Mouse (Mus musculus) hematopoietic stem cell, adult 5-6 weeks (primary cell): ENCODE data around the gene Rad54l2. TPM values are rescaled to one million over a fixed set of nuclear protein-coding genes. Genes with fewer than 3 reads are reported as not detected.
A peak's percentile ranks its signal among the peaks of the same experiment; 100 is the strongest.

ENCODE experiments used
- ATAC-seq, 2 experiments: fragments of 125-278 bp in 1 of 2; replicated peaks in 1 of 2; 2 replicates each; pipeline ENCODE4 v1.8.0; 2016 to 2017; ENCODE audit warnings: inconsistent platforms in 2 of 2, mild to moderate bottlenecking in 2 of 2, moderate number of reproducible peaks in 2 of 2, low read depth in 1 of 2, moderate TSS enrichment in 1 of 2; ENCODE audit not compliant: low FRiP score in 2 of 2, poor library complexity in 2 of 2, severe bottlenecking in 2 of 2, insufficient read depth in 1 of 2, low TSS enrichment in 1 of 2
- total RNA-seq: library from RNA; stranded (forward); fragments of 172-1452, 232-1000 nt; gene quantifications from 2 replicates; pipeline ENCODE4 v1.2.3, GENCODE M21; 2017

Gene Rad54l2
- total RNA-seq, 1 experiment from 2014 or later: 16.6 TPM

DNA sequence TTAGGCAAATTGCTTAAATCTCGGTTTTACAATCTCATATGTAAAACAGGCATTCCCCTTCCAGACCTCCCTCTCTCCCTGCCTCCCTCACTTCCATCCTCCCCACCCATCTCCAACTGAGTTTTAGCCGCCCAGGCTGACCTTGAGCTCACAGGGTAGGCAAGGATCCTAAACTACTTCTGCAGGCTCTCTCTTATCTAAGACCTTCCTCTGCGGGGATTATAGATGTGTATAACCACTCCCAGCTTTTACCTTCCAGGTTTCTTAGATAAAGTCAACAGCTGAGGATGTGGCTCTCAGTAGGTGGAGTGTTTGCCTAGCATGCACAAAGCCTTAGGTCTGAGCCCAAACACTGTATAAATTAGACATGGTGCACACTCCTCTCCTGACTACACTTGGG is 18.8 kb downstream of the Rad54l2 start:
- no peak for ATAC-seq

DNA sequence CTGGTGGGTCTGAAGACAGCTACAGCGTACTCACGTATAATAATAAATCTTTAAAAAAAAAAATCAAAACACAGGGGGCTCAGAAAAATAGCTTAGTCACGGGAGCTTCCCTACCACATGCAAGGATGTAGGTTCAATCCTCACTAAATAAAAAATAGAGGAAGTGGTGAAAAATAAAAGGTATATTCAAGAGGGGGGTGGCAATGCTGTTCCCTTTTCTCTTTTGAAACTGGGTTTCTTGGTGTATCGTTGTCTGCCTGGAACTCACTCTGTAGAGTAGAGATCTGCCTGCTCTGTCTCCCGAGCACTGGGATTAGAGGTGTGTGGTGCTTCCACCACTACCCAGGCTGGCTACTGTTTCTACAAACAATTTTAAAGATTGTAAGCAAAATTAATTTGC is 19.2 kb downstream of the Rad54l2 start:
- ATAC-seq: peak in 1 of 2 experiments; percentile 46; a peak in 1 of 4 replicates

DNA sequence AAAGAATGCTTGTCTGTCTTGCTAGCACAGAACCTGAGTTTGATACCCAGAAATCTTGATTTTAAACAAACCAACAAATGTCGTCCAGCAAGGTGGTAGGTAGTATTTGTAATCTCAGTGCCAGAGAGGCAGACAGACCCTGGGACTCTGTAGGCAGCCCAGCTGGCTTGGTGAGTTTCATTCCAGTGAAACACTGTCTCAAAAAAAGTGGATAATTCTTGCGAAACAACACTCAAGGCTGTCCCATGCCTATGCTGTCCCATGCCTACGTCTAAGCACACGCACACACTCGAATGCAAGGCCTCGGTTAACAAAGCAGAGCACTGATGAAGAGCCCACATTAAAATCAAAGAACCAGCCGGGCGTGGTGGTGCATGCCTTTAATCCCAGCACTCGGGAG is 32.6 kb downstream of the Rad54l2 start:
- ATAC-seq: no peak

DNA sequence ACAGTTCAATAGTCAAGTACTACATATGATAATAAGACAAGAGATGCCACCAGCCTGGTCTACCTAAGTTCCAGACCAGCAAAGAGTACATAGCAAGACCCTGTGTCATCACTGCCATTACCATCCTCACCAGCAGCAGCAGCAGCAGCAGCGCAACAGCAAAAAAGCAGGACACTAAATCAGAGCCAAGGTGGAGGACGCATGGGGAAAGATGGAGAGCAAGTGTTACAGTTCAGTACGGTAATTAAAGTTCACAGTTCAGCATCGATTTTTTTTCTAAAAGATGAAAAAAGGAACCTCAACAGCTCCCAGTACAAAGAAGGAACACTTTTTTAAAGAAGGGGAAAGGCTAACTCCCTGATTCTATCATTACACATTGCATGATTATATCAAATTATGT is 33.2 kb downstream of the Rad54l2 start:
- no peak for ATAC-seq

DNA sequence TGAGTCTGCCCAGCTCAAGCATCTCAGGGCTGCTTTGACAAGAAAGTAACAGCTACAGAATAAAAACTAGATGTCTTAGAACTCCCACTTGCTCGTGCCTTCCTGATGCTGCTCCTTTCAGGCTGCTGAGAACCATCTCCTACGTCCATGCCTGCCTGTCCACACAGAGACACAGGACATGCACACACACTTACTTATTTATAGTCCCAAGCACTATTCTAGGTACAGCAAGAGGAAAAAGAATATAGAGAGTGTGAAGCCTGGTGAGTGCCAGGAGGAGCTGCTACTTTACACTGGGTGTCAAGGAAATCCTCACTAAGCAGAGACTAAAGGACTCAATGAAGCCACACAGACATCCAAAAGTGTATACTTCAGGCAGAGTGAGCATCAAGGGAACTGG is 34.7 kb downstream of the Rad54l2 start:
- no peak for ATAC-seq

DNA sequence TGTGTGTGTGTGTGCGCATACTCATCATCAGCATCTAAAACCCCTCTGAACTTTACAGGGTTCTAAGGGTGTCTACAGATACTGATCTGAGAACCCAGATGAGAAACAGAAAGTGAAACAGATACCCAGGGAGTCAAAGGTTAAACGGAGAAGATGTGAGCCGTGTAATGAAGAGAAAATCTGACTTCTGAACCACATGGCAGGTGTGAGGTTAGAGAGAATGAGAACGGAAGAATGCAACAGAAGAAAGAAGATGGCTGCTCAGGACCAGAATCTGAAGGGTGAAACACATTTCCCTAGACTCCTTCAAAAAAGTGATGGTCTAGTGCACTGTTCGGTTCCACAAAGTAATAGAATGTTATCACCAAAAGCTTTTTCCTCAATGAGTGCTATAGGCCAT is 36.9 kb downstream of the Rad54l2 start:
- ATAC-seq: no peak

DNA sequence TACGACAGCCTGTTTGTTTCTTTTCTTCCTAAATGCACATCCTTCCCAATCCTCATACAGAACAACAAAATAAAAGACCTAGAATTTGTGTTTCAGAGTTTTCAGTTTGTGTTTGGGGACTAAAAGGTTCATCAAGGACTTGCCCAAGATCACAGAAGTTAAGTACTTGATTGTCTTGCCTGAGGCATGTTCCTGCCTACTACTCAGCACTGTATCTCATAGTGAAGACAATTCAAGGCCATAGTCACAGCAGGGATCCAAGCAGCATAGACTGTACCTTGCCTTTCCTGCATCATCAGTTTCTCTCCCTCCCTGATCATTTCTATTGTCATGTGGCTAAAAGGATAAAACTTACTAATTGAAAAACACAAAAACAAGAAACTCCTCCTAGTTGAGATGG is 49.0 kb downstream of the Rad54l2 start:
- ATAC-seq: no peak

DNA sequence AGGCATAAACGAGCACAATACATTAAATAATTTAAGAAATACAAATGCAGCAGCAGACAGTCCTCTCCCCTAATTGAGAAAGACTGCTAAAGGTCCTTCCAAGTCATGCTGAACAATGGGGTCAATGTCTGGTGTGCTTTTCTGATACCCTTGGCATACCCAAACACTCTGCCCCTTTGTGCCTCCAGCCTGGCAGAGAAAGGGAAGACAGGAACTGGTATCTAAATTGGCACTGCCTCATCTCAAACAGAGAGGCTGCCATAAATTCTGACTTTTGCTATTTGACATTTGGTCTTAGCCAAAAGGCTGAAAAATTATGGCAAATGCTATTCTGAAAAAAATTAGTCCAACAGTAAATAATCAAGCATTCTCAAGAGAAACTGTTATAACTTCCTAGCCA is 49.9 kb downstream of the Rad54l2 start:
- no peak for ATAC-seq

DNA sequence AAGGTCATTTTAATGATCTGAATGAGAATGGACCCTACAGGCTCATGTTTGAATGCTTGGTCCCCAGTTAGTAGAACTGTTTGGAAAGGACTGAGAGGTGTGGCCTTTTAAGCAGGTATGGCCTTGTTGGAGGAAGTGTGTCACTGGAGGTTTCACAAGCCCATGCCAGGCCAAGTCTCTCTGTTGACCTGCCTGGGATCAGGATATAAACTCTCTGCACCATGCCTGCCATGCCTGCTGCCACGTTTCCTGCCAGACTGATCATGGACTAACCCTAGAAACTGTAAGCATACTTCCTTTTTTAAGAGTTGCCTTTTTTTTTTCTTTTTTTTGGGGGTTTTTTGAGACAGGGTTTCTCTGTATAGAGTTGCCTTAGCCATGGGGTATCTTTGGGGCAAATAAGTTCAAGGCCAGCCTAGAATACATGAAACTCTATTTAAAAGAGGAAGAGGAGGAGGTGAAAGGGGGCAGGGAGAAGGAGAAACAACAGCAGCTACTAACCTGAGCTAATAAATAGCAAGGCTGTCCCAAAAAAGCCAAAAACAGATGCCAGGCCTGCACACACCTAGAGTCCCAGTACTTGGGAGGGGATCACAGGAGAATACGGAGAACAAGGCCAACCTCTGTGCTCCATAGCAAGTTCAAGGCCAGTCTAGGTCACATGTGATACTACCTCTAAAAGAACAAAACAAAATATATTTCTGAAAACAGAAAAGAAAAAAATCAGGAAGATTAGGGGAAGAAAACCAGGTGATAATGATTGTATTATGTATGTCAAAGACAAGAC is 50.6 kb downstream of the Rad54l2 start:
- ATAC-seq: no peak

DNA sequence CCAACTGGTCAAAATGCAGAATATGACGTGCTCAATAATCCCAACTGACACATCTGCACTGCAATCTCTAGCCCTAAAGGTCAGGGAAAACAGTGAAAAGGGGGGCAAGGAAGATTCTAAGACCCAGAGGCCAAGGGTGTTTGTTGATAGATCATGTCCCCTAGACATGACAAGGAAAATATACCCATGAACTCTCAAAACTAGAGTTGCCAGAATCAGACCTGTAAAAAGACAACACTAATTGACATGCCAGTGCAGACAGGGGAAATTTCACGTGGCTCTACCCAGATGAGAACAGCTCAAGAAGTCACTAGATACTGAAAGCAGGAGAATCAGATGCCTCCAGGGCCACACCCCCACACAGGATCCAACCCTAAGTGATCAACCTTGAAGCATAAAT is 55.3 kb downstream of the Rad54l2 start:
- ATAC-seq: no peak

DNA sequence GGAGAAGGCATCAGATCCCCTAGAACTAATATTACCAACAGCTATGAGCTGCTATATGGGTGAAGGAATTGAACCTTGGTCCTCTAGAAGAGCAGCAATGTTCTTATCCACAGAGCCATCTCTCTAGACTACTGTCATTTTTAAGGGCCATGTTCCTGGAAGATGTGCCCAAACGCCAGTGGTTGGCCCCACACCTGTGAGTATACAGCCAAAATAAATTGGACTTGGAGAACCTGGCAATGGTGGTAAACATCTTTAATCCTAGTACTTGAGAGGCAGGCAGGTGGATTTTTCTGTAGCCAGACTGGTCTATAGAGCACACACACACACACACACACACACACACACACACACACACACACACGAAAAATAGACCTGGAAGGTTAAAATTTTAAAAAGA is 59.6 kb downstream of the Rad54l2 start:
- no peak for ATAC-seq

DNA sequence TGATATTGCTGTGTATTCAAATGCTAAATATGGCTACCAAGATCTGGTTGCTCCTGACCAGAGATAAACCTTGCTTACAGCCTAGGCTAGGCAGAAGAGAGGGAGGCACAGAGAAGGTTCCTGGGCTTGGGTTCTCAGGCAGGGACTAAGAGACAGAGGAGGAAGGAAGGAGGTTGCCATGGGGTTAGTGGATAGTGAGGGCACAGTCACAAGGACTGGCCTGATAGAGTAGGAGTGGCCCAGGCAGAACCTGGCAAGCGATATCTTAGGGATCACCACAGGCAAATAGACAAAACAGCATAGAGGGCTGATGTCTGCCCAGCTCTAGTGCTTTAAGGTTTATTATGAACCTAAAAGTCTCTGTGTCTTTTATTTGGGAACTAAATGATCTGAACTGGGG is 62.1 kb downstream of the Rad54l2 start:
- no peak for ATAC-seq

DNA sequence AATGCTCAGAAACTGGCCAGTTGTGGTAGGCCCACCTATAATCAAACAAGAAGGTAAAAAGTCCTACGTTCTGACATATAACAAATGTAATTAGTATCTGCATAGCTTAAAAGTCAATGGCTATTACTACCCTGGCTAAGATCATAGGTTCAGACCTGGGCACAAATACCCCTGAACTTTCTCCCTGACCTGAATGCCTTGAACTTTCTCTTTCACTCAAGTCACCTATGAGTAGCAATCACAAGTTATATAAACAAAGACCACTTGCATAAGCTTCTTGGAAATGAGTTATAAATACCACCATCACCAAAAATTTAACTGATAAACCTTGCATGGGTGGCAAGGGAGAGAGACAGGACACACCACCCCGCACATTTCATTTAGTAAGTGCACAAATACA is 63.6 kb downstream of the Rad54l2 start:
- no peak for ATAC-seq

DNA sequence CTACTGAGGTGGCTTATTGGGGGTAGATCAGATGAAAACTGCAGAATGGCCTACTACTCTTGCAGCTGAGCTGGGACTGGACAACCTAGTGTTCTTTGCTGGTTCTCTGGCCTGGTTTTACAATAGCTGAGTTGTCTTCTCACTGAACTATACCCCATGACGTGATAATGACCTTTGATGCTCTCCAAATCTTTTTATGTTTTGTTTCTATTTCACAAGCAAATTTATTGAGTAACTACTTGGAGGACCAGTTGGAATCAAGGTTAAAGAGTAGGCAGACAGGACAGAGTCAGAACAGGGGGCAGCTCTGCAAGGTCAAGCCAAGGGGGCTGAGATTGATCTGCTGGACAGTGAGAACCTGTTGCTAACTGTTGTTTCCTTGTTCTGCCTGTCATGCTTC is 64.1 kb downstream of the Rad54l2 start:
- ATAC-seq: no peak

DNA sequence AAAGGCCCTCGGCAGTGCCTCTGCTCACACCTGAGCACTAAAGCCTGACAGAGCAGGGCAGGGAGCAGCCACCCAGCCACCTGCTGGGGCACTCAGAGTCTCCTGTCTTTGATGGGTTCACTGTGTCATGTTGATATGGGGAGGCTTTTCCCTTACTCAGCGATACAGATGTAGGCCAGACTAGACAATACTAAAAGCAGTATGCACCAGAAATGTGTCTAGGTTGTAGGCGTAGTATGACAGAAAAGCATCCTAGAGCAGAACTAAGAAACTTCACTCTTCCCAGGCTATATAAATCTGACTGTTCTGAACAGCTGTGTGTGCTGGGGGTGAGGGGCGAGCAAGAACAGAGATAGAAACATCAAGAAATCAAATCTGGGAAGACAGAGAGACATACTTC is 72.3 kb downstream of the Rad54l2 start:
- ATAC-seq: no peak

DNA sequence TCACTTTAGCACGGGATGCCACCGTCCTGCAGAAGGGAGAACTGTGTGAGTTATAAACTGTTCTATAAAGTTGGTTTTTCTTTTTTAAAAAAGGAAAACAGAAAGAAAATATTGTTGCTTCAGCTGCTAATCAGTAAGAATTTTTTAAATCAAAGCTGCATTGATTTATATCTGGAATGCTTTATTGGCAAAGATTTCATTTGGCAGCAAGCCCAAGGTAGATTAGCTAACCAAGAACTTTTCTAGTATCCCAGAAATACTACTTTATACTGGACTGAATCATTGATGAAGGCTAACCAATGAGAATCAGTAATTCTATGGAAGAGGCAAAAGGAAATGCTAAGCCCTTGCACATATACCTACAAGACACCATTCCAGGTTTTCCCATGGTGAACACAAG is 72.8 kb downstream of the Rad54l2 start:
- no peak for ATAC-seq

DNA sequence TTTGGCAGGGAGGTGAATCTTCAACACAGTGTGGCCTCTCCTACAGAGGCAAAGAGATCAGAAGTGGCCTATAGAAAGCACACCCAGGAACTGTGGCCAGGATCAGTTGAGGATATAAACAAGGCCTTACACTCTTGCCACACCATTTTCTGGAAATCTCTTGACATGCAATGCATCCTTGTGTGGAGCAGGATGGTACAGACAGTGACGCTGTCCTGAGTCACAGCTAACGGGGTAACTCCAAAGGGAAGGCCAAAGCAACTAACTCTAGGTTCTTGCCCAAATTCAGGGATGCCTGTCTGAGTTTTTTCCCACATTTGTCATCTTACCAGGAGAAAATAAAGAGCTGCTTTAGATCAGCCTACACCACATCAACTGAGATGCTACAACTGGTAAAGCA is 76.5 kb downstream of the Rad54l2 start:
- no peak for ATAC-seq

DNA sequence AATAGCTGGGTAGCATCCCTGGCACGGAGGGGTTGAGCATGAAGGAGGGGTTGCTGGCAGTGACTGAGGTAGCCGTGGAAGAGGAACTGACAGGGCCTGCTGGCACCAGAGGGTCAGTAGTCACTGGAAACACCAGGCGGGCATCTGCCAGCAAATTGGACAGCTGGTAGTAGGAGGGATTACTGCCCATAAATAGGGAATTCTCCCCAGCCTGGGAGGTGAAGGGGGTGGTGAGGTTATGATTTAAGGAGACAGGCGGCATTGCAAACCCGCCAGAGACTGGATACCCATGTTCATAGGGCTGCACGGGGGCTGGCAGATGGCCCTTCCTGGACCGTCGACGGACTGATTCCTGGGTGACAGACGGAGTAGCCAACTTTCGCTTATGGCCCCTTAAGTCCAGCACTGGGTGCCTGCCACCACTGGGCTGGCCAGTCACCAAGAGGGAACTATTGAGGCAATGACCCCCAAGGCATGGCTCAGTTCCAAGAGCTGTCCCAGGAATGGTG is 96.0 kb downstream of the Rad54l2 start:
- no peak for ATAC-seq

DNA sequence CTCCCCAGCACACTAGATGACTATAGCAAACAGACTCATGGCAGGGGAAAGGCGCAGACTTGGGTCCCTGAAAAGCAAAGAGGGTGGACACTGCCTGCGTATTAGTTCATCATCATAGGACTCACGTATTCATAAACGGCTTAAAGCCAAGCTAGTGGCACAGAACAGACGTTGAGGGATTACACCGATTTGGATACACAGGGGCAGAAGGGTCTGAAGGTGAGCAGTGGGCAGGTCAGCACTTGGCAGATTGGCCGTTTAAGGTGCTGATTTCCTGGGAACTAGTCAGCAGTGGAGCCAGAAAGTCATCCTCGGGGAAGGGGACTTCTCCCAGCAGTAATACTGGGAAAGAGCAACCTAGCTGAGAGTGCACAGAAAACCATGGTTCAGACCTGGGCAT is 100.2 kb downstream of the Rad54l2 start:
- no peak for ATAC-seq
